Mouse (Mus musculus): ENCODE results near the gene Coq10b. TPM values are rescaled to one million over a fixed set of nuclear protein-coding genes. Genes with fewer than 3 reads are reported as not detected.
"Not testable (repeated sequence)": the region's sequence is repeated elsewhere in the genome, so short reads cannot be mapped to it uniquely, and the experiment has no call there.

The Coq10b gene
- 27.5 and 29.2 TPM in 2 replicates for polyA plus RNA-seq (2014; fragmentation: Nextera tagmentation; extraction: Ambion mirVana)

DNA sequence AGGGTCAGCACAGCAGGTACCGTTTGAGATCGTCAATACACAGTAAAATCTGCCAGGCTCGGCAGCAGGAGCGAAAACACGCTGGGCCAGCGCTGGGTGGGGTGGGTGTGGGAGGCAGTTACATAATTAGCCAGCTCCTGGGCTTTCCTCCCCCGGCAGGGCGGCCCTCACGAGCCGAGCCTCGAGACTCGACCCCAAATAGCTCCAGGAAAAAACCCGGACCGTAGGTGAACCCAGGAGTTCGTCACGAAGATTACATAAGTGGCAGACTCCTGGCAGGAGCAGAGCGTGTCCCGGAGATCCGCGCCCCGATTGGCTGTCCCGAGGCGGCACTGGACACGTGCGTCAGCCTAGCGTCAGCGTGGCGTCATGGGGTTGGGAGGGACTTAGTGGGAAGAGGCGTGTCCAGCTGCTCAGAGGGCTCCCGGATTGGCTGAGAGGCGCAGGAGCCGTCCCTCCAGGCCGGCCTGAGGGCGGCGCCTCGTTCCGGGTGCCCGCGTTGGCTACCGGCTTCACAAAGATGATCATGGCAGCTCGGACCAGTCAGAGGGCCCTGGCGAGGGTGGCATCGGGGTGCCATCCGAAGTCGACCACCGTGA, at the start of gene Coq10b:
Gene Coq10b (plus strand): TSS at position 416 of the 599 bp plus-strand sequence.
- under 1% methylated on average over 46 of the region's 46 CpGs for WGBS (ENCODE audit: insufficient replicate concordance)
- peak within 1 kb of the TSS; percentile 82 for H3K9ac ChIP-seq (ENCODE audit: low read depth, low read length)
- H3K36me3 ChIP-seq (ENCODE audit: control insufficient read depth, insufficient read depth, low read length) = peaks cover 3% of the 10 kb centered on the region
- H3K27ac ChIP-seq (ENCODE audit: low read depth, low read length) = peak within 1 kb of the TSS; percentile 96
- peak within 1 kb of the TSS; percentile 75 for H3K4me2 ChIP-seq
- no peaks in the 10 kb centered on the region for H3K9me3 ChIP-seq (replicated peaks; ENCODE audit: control insufficient read depth, low read length)
- peaks cover 5% of the 10 kb centered on the region for H3K4me1 ChIP-seq (ENCODE audit: control insufficient read depth, insufficient read depth, low read length)
- no peaks in the 10 kb centered on the region for H3K27me3 ChIP-seq (ENCODE audit: control insufficient read depth, insufficient read depth, low read length)
- ATAC-seq (replicated peaks; ENCODE audit: insufficient number of reproducible peaks, low FRiP score, low TSS enrichment) = peak; percentile 100
- peak within 1 kb of the TSS; percentile 88 for H3K4me3 ChIP-seq (ENCODE audit: low read depth, low read length)

DNA sequence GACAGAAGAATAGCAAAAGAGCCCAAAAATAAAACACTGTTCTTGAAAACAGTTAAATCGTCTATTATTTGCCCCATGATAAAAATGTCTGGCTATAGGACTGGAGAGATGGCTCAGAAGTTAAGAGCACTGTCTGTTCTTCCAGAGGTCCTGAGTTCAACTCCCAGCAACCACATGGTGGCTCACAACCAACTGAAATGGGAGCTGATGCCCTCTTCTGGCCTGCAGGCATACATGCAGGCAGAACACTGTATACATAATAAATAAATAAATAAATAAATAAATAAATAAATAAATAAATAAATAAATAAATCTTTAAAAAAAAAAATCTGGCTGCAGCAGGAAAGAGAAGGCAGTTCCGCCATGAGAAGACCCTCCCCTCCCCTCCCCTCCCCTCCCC, 44.3 kb upstream of the Coq10b start:
- H3K4me2 ChIP-seq; ATAC-seq (replicated peaks; ENCODE audit: insufficient number of reproducible peaks, low FRiP score, low TSS enrichment); H3K4me1 ChIP-seq (ENCODE audit: control insufficient read depth, insufficient read depth, low read length); H3K4me3 ChIP-seq (ENCODE audit: low read depth, low read length); H3K9me3 ChIP-seq (replicated peaks; ENCODE audit: control insufficient read depth, low read length); H3K27me3 ChIP-seq (ENCODE audit: control insufficient read depth, insufficient read depth, low read length); H3K27ac ChIP-seq (ENCODE audit: low read depth, low read length); H3K9ac ChIP-seq (ENCODE audit: low read depth, low read length): not testable (repeated sequence)
- WGBS (ENCODE audit: insufficient replicate concordance) = 84% methylated on average over 2 of the region's 2 CpGs
- peaks cover 35% of the 10 kb centered on the region for H3K36me3 ChIP-seq (ENCODE audit: control insufficient read depth, insufficient read depth, low read length)

DNA sequence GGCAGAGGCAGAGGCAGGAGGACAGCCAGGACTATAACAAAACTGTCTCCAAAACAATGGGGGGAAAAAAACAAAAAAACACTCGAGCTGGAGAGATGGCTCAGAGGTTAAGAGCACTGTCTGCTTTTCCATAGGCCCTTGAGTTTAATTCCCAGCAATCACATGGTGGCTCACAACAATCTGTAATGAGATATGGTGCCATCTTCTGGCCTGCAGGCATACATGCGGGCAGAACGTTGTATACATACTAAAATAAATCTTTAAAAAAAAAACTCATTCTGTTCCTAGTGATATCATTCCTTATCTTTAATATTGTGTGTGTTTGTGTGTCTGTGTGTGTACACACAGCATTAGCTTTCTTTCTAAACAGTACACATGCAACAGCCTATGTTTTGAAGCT, 40.1 kb upstream of the Coq10b start:
- Histone ChIP-seq H3K9ac (ENCODE audit: low read depth, low read length) (no peak overlapping the region), H3K4me2 (no peak overlapping the region), H3K4me1 (ENCODE audit: control insufficient read depth, insufficient read depth, low read length) (no peaks in the 10 kb centered on the region), H3K27ac (ENCODE audit: low read depth, low read length) (no peak overlapping the region), H3K9me3 (replicated peaks; ENCODE audit: control insufficient read depth, low read length) (no peaks in the 10 kb centered on the region), H3K27me3 (ENCODE audit: control insufficient read depth, insufficient read depth, low read length) (no peaks in the 10 kb centered on the region), H3K4me3 (ENCODE audit: low read depth, low read length) (no peak overlapping the region), H3K36me3 (ENCODE audit: control insufficient read depth, insufficient read depth, low read length) (peaks cover 24% of the 10 kb centered on the region)
- 72% methylated on average over 3 of the region's 3 CpGs for WGBS (ENCODE audit: insufficient replicate concordance)
- no peak for ATAC-seq (replicated peaks; ENCODE audit: insufficient number of reproducible peaks, low FRiP score, low TSS enrichment)

DNA sequence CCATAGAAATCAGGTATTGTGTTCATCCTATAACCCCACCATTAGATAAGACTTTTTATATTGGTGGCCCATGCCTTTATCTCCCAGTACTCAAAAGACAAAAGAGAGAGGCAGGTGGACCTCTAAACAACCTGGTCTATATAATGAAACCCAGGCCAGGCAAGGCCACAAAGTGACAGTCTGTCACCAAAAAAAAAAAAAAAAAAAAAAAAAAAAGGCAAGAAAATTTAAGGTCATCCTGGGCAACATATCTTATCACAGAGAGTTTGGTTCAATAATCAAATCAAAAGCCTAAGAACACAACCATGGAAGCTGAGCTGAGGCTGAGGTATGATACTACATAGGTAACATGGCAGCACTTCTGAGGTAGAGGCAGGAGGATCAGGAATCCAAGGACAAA, 30.7 kb upstream of the Coq10b start:
- Histone ChIP-seq H3K9me3 (replicated peaks; ENCODE audit: control insufficient read depth, low read length) (no peaks in the 10 kb centered on the region), H3K4me3 (ENCODE audit: low read depth, low read length) (no peak overlapping the region), H3K36me3 (ENCODE audit: control insufficient read depth, insufficient read depth, low read length) (peaks cover 5% of the 10 kb centered on the region; the same call in 1 of the 2 replicates), H3K4me1 (ENCODE audit: control insufficient read depth, insufficient read depth, low read length) (no peaks in the 10 kb centered on the region), H3K27ac (ENCODE audit: low read depth, low read length) (no peak overlapping the region), H3K4me2 (no peak overlapping the region), H3K27me3 (ENCODE audit: control insufficient read depth, insufficient read depth, low read length) (no peaks in the 10 kb centered on the region), H3K9ac (ENCODE audit: low read depth, low read length) (no peak overlapping the region)
- no peak for ATAC-seq (replicated peaks; ENCODE audit: insufficient number of reproducible peaks, low FRiP score, low TSS enrichment)

DNA sequence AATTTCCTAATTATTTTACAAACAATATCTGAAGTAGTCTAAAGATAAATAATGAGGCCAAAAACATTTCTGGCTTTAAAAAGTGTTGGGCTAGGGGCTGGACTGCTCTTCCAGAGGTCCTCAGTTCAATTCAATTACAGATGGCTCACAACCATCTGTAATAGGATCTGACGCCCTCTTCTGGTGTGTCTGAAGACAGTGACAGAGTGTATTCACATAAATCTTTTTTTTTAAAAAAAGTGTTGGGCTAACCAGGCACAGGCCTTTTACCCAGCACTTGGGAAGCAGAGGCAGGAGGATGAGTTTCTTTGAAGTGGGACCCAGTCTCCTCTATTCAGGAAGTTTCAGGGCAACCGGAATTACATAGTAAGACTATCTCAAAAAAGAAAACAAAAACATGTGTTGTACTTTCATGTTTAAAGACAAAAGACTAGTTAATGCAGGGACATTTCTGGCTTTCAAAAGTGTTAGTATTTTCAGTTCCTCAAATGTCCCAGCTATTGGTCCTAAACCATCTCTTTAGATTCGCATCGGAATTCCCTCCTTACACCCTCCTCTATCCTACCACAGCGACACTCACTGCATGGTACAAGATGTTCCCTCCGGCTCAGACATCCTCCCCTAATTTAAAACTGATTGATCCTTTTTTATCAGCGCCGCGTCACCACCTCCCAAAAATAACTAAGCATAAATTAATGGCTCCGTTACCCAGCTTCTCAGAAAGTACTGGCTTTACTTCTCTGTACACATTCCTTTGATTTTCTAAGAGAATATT, 26.7 kb upstream of the Coq10b start:
- peak overlapping the region; percentile 77 for H3K4me2 ChIP-seq
- 9% methylated on average over 10 of the region's 10 CpGs for WGBS (ENCODE audit: insufficient replicate concordance)
- 0 out of 2 replicates have a peak, but pooled peaks cover 2% of the 10 kb centered on the region for H3K4me1 ChIP-seq (ENCODE audit: control insufficient read depth, insufficient read depth, low read length)
- H3K9ac ChIP-seq (ENCODE audit: low read depth, low read length) = peak overlapping the region; percentile 100
- H3K4me3 ChIP-seq (ENCODE audit: low read depth, low read length) = peak overlapping the region; percentile 90
- no peaks in the 10 kb centered on the region for H3K27me3 ChIP-seq (ENCODE audit: control insufficient read depth, insufficient read depth, low read length)
- no peaks in the 10 kb centered on the region for H3K36me3 ChIP-seq (ENCODE audit: control insufficient read depth, insufficient read depth, low read length)
- no peak overlapping the region for H3K27ac ChIP-seq (ENCODE audit: low read depth, low read length)
- ATAC-seq (replicated peaks; ENCODE audit: insufficient number of reproducible peaks, low FRiP score, low TSS enrichment) = no peak
- no peaks in the 10 kb centered on the region for H3K9me3 ChIP-seq (replicated peaks; ENCODE audit: control insufficient read depth, low read length)

DNA sequence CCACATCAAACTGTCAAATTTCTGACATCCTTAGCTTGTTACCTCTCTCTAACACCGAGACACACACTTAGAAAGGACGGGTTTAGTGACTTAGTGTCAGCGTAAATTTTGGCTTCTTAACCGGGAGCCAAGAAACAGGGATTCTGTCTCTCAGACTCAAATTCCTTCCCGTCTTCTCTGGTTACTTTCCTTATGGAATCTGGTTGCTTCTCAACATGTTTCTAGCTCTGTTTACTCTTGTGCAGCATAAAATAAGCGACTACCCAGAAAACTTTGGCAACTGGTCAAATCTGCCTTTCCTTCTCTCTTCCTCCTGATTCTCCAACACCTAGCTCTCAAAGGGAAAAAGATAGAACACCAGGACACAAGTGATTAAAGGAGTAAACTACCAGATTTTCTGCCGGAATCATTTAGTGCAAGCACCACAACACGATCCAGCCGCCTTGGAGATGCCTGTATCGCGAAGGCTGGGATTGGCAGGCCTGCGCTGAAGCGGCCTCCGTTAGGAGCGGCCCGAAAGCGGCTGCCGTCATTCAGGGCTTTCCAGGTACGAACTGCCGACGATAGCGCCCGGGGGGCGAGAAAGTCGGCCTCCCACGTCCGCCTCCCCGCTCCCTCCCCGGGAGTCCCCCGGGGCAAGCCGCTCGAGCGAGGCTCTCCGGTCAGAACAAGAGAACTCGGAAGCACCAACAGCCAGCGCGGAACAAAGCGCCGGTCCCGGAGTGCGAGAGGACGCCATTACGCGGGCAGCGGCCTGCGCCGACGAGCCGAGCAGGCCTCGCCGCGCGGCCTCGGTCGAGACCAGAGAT, 25.9 kb upstream of the Coq10b start:
- ATAC-seq (replicated peaks; ENCODE audit: insufficient number of reproducible peaks, low FRiP score, low TSS enrichment) = peak; percentile 58
- Histone ChIP-seq H3K27ac (ENCODE audit: low read depth, low read length) (peak overlapping the region; percentile 95), H3K4me1 (ENCODE audit: control insufficient read depth, insufficient read depth, low read length) (0 out of 2 replicates have a peak, but pooled peaks cover 2% of the 10 kb centered on the region), H3K36me3 (ENCODE audit: control insufficient read depth, insufficient read depth, low read length) (no peaks in the 10 kb centered on the region), H3K4me2 (peak overlapping the region; percentile 77), H3K9ac (ENCODE audit: low read depth, low read length) (peak overlapping the region; percentile 100), H3K27me3 (ENCODE audit: control insufficient read depth, insufficient read depth, low read length) (no peaks in the 10 kb centered on the region), H3K4me3 (ENCODE audit: low read depth, low read length) (peak overlapping the region; percentile 90), H3K9me3 (replicated peaks; ENCODE audit: control insufficient read depth, low read length) (no peaks in the 10 kb centered on the region)
- under 1% methylated on average over 55 of the region's 55 CpGs for WGBS (ENCODE audit: insufficient replicate concordance)

DNA sequence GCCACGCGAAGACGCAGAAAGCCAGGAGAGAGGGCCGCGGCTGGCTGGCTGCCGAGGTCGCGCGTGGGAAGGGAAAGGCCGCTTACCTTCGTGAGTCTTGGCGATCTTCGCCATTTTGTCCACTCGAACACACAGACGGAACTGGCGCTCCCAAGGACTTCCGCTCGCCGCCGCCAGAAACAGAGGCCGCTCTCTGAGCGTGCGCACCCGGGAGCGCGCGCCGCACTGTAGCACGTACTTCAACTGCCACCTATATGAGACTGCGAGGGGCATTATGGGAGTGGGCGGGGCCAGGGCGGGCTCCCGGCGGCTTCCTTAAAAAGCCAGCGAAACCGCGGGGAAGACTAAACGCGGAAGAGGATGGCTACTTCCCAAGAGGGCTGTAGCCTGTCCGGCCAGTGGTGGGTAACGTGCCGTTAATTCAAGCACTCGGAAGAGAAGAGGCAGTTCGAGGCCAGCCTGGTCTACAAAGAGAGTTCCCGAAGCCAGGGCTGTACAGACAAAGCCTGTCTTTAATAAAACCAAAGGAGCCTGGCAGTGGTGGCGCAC, 25.2 kb upstream of the Coq10b start, which contains the start of gene Sf3b1:
Gene Sf3b1 (minus strand): TSS at position 229 of the 549 bp plus-strand sequence.
- 2% methylated on average over 46 of the region's 46 CpGs for WGBS (ENCODE audit: insufficient replicate concordance)
- H3K9me3 ChIP-seq (replicated peaks; ENCODE audit: control insufficient read depth, low read length) = no peaks in the 10 kb centered on the region
- no peaks in the 10 kb centered on the region for H3K27me3 ChIP-seq (ENCODE audit: control insufficient read depth, insufficient read depth, low read length)
- H3K27ac ChIP-seq (ENCODE audit: low read depth, low read length) = peak within 1 kb of the TSS; percentile 95
- H3K4me1 ChIP-seq (ENCODE audit: control insufficient read depth, insufficient read depth, low read length) = 0 out of 2 replicates have a peak, but pooled peaks cover 2% of the 10 kb centered on the region
- H3K4me2 ChIP-seq = peak within 1 kb of the TSS; percentile 77
- H3K36me3 ChIP-seq (ENCODE audit: control insufficient read depth, insufficient read depth, low read length) = no peaks in the 10 kb centered on the region
- H3K4me3 ChIP-seq (ENCODE audit: low read depth, low read length) = peak within 1 kb of the TSS; percentile 90
- peak; percentile 95 for ATAC-seq (replicated peaks; ENCODE audit: insufficient number of reproducible peaks, low FRiP score, low TSS enrichment)
- peak within 1 kb of the TSS; percentile 100 for H3K9ac ChIP-seq (ENCODE audit: low read depth, low read length)

DNA sequence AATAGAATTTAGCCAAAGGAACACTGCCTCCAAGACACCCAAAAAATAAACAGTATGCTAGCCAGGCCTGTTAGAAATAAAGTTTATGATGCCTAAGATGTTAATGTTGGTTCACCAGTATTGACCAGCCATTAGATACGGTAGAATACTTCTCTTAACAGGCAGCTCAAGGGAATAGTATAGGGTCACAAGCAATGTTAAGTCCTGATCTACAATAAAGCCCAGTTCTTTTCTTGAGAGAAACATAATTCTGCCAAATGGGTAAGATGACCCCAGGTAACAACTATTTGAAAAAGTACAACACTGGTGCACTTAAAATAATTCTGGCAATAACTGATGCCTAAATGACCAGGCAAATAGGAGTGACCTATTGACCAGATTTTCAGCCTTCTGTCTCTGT, 24.6 kb upstream of the Coq10b start:
- ATAC-seq (replicated peaks; ENCODE audit: insufficient number of reproducible peaks, low FRiP score, low TSS enrichment) = no peak
- Histone ChIP-seq H3K4me3 (ENCODE audit: low read depth, low read length) (peak overlapping the region; percentile 90), H3K9me3 (replicated peaks; ENCODE audit: control insufficient read depth, low read length) (no peaks in the 10 kb centered on the region), H3K4me1 (ENCODE audit: control insufficient read depth, insufficient read depth, low read length) (0 out of 2 replicates have a peak, but pooled peaks cover 2% of the 10 kb centered on the region), H3K36me3 (ENCODE audit: control insufficient read depth, insufficient read depth, low read length) (no peaks in the 10 kb centered on the region), H3K27ac (ENCODE audit: low read depth, low read length) (peak overlapping the region; percentile 95; the same call in 1 of the 2 replicates), H3K4me2 (peak overlapping the region; percentile 64), H3K27me3 (ENCODE audit: control insufficient read depth, insufficient read depth, low read length) (no peaks in the 10 kb centered on the region), H3K9ac (ENCODE audit: low read depth, low read length) (peak overlapping the region; percentile 100; the same call in 1 of the 2 replicates)
- WGBS (ENCODE audit: insufficient replicate concordance) = 82% methylated on average over 1 of the region's 1 CpGs
